Mouse (Mus musculus) CD8-positive naive resting alpha-beta T cell, adult 2 months (primary cell): ENCODE data around the gene Rbp4.

ENCODE experiments used
- DNase-seq, 2 experiments: peaks; one replicate each; pipeline ENCODE4 v3.0.0; 2022; ENCODE audit warnings: low read depth in 2 of 2, low spot score in 2 of 2

Rbp4 gene

GRCm38 (mm10) chr19:38125219-38125610, at the start of gene Rbp4:
Rbp4 (minus strand) TSS chr19:38125281.
- no peak for DNase-seq

- no peak for DNase-seq
Observed at GRCm38 (mm10) chr19:38164633-38165032, 39.6 kb upstream of the Rbp4 start.

- no peak for DNase-seq
Observed at GRCm38 (mm10) chr19:38161648-38162354, 36.7 kb upstream of the Rbp4 start.

DNA sequence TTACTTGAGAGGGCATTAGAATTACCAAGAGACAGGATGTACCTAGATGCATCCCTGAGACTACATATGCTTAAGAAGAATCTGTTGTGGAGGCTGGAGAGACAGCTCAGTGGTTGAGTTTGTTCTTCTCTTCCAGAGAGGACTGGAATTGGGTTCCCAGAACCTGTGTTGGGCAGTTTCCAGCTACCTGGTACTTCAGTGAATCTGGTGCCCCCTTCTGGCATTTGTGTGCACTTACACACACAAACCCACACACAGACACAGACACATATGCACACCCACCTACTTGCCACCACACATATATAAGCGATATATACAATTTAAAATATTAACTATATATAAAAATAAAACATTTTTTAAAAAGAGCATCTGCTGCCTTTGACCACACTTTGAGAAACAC, 31.2 kb upstream of the Rbp4 start:
- DNase-seq = no peak

GRCm38 (mm10) chr19:38143540-38144271, 18.6 kb upstream of the Rbp4 start:
- DNase-seq = no peak

GRCm38 (mm10) chr19:38134806-38135205, 9.7 kb upstream of the Rbp4 start:
- no peak for DNase-seq

GRCm38 (mm10) chr19:38133986-38134385, 8.9 kb upstream of the Rbp4 start:
- DNase-seq = no peak

GRCm38 (mm10) chr19:38132481-38132880, 7.4 kb upstream of the Rbp4 start, which contains the start of gene Pde6c:
Pde6c (plus strand) TSS chr19:38132781.
- no peak for DNase-seq

DNA sequence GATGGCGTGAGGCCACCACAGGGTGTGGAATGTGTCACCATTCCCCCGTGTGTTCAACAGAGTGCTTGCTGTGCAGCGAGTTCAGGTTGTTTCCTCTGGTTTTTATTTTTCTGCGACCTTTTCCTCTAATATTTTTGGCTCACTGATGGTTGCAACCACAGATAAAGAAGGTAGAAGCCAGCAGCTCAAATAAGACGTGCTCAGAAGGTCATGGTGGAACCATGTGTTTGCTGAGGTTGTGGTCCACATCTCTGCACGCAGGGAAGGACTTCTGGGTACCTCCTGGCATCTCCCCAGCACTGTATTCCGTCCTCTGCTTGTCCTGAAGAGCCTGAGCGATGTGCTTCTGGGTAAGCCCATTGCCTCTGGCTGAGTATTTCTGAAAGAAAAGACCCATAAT, 1.6 kb upstream of the Rbp4 start:
- no peak for DNase-seq

GRCm38 (mm10) chr19:38124401-38125218, 471 bp downstream of the Rbp4 start:
- DNase-seq = no peak

- no peak for DNase-seq
Observed at GRCm38 (mm10) chr19:38123921-38124320, 1.2 kb downstream of the Rbp4 start.

- no peak for DNase-seq
Observed at GRCm38 (mm10) chr19:38120123-38120760, 4.8 kb downstream of the Rbp4 start.

DNA sequence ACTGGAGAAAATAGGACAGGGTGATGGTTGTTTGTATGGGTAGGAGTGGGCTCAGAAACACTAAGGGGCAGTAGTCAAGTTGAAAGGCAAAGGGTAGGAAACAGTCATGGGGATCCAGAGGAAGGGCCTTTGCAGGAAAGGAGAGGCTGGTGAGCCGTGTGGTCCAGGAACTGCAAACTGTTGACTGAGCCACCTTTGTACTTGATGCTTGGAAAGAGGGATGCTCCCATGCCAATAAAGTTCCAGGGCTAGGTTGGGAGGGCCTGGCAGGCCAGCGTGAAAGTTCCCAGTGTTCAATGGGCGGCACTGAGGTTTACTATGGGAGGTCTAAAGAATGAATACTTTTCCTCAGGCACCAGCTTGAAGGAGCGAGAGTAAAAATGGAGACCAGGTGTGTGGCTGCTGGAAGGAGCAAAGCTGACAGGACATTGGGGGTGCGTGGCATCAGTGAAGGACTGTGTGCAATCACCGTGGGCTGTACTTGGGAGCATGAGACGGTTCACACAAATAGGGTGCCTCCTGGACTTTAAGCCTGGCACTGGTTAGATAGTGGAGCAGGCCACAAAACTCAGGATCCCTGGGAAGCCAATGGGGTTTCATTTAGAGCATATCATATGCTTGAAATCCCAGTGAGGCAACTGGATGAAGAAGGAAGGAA, 10.1 kb downstream of the Rbp4 start:
- DNase-seq = no peak

DNA sequence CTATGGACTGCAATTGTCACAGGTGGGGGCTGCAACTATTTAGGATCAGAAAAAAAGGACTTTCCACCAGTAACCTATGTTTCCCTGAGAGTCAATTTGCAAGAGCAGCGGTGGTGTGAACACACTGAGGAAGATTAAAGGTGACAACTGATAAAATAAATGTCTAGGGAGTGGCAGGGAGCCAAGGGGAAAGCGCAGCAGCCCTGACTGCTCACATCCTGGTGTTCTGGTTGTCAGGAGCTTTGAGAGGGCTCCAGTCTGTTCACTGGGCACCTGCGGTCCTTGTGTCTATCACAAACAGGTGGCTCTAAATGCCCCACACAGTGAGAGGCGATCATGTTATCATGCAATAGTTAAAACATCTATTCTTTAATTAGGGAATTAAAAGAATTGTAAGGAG, 12.5 kb downstream of the Rbp4 start:
- no peak for DNase-seq

GRCm38 (mm10) chr19:38111056-38111455, 14.0 kb downstream of the Rbp4 start:
- DNase-seq = no peak

GRCm38 (mm10) chr19:38109506-38110242, 15.4 kb downstream of the Rbp4 start:
- DNase-seq = no peak

DNA sequence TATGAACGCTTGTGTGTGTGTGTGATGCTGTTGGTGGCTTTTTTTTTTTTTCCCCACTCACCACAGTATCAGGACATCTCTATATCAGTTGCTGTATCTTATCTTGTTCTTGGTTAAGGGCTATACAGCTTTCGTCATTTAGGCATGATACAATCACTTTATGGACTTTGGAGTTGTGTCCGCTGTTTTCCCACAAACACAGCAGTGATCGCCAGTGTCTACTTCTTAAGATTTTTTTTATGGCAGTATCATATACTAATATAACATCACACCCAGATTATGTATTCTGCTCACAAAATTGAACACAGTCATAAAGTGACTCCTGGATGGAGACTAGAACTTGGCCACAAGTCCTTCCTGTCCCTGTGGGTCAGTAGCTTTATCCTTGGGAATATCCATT, 17.2 kb downstream of the Rbp4 start:
- no peak for DNase-seq

GRCm38 (mm10) chr19:38096858-38097758, 28.0 kb downstream of the Rbp4 start, which contains the start of gene Ffar4:
Ffar4 (plus strand) TSS chr19:38097071.
- DNase-seq = no peak

DNA sequence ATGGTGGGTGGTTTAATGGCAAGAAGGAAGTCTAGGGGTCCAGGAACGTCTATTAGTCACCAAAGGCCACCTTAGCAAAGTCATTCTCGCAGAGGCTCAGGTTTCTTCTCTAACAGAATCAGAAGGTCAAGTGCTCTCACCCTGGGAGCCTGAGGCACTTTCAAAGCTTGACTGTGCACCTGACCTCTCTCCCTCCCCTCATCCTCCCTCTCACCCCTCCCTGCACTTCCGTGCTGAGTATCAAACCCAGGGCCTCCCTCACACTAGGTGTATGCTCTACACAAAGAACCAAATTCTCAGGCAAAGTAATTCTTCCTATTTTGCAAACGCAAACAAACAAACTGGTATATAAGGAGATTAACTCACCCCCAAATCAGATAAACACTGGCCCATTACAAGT, 28.9 kb downstream of the Rbp4 start:
- no peak for DNase-seq
